Mouse (Mus musculus) small intestine, adult 2 months (tissue): ENCODE results near the gene Gm49388. TPM values are rescaled to one million over a fixed set of nuclear protein-coding genes. Genes with fewer than 3 reads are reported as not detected.

Experiments used
- H3K27ac ChIP-seq: fragments of 200-500 bp; 2 replicates; pipeline ENCODE4 v1.5.1; 2012; ENCODE audit warnings: low read depth, low read length, control low read depth, inconsistent platforms; ENCODE audit not compliant: insufficient read depth
- H3K27me3 ChIP-seq: fragments of 200-500 bp; 2 replicates; pipeline ENCODE4 v1.6.1; 2012; ENCODE audit warnings: mild to moderate bottlenecking, moderate library complexity, low read length, inconsistent platforms; ENCODE audit not compliant: control insufficient read depth, insufficient read depth
- H3K36me3 ChIP-seq: fragments of 200-500 bp; 2 replicates; pipeline ENCODE4 v1.6.1; 2012; ENCODE audit warnings: mild to moderate bottlenecking, low read length, control low read depth, inconsistent platforms; ENCODE audit not compliant: control insufficient read depth, insufficient read depth
- H3K4me1 ChIP-seq: fragments of 200-500 bp; 2 replicates; pipeline ENCODE4 v1.6.1; 2012; ENCODE audit warnings: low read length, inconsistent platforms, mixed read lengths; ENCODE audit not compliant: control insufficient read depth, insufficient read depth, insufficient read length
- H3K4me3 ChIP-seq: fragments of 200-500 bp; 2 replicates; pipeline ENCODE4 v1.5.1; 2012; ENCODE audit warnings: low read depth, mild to moderate bottlenecking, control low read depth, inconsistent platforms, low read length, moderate library complexity
- CTCF ChIP-seq: fragments of 200-500 bp; IDR thresholded peaks from 2 replicates; pipeline ENCODE4 v1.5.1; 2012; ENCODE audit warnings: low read depth, mild to moderate bottlenecking, control low read depth, inconsistent platforms, low read length, moderate library complexity, mixed read lengths; ENCODE audit not compliant: insufficient replicate concordance, insufficient read length; ENCODE audit errors: extremely low read depth
- POLR2A ChIP-seq: fragments of 200-500 bp; IDR thresholded peaks from 2 replicates; pipeline ENCODE4 v1.6.1; 2012; ENCODE audit warnings: low read depth, mild to moderate bottlenecking, control low read depth, inconsistent platforms, low read length, moderate library complexity
- WGBS: fragments of 180-500 bp; shearing (Covaris S2); methylation state at CpG from one replicate; pipeline ENCODE4 v1.1.7; 2018; 5-methylcytosine and 5-hydroxymethylcytosine counted together
- polyA plus RNA-seq: library from polyadenylated mRNA; depleted of rRNA; stranded (reverse); fragments of >200 nt; gene quantifications from 2 replicates; pipeline ENCODE4 v1.2.3, GENCODE M21; 2012

Gene Gm49388
- polyA plus RNA-seq, 1 experiment, result not detected

- TF ChIP-seq POLR2A, result no peak
- no peak for TF ChIP-seq CTCF
- no peak overlapping the region for H3K4me3 ChIP-seq
- peaks cover 4% of the 10 kb centered on the region; the same call in 1 of the 2 replicates for H3K4me1 ChIP-seq
- WGBS, result 93% methylated on average over 28 of the region's 28 CpGs
- peaks cover 36% of the 10 kb centered on the region for H3K36me3 ChIP-seq
- H3K27ac ChIP-seq, result no peak overlapping the region
- H3K27me3 ChIP-seq, result no peaks in the 10 kb centered on the region
Observed at GRCm38 (mm10) chr7:127748235-127748560, 37.2 kb upstream of the Gm49388 start.

DNA sequence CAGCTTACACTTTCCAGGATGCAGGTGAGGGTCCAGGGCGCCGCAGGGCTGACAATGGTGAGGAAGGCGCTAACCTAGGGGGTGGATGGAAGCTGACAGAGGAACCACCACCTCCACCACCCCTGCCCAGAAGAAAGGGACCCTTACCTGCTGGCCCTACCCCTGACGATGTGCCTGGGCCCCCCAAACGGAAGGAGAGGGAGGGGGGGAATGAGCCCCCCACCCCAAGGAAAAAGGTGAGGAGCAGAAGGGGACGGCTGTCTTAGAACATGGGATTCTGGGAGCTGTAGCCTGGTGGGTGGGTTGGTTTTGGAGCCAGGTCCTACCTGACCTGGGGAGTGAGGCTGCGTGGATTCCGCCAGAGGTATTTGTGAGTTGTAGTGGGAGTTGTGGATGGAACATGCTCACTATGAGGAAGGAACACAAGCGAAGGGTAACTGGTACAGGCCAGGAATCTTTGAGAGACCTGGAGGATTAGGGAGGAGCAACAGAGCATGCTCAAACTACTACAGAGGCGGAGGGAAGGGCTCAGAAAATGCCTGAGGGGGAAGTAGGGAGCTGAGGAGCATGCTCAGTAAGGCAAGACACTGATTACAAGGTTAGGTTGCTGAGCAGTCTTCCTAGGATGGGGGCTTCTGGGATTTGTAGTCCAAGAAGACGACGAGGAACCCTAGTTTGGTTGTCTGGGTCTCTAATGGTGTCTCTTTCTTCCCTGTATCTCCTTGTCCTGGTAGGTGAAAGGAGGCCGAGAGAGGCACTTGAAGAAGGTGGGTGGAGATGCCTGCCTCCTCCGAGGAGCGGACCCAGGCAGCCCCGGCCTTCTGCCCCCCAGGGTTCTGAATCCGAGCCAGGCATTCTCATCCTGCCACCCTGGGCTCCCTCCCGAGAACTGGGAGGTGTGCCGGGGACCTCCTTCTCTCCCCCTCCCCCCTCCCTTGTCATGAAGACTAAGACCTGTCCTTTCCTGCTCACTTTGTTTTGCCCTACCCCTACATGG lies 35.0 kb upstream of the Gm49388 start:
- TF ChIP-seq POLR2A (no peak), CTCF (no peak)
- Histone ChIP-seq H3K27ac (no peak overlapping the region), H3K27me3 (no peaks in the 10 kb centered on the region), H3K4me3 (no peak overlapping the region), H3K4me1 (peaks cover 4% of the 10 kb centered on the region; the same call in 1 of the 2 replicates), H3K36me3 (peaks cover 50% of the 10 kb centered on the region)
- WGBS, result 87% methylated on average over 19 of the region's 19 CpGs

DNA sequence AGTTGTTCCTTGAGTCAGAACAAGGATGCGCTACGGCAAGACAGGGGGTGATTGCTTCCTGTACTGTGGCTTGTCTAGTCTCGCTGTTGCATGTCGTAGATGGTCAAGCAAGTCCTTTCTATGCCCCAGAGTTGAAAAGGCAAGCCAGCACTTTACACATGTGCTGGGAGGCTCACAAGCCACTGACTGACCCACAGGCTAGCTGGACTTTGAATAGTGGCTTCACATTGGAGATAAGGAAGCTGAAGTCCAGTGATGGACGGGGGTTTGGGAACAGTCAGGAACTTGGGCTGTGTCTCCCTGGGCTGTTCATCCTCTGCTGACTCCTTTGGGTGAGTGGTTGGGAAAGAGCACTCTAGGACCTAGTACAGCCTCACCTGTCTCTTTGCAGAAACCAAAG lies 33.8 kb upstream of the Gm49388 start:
- Histone ChIP-seq H3K4me3 (no peak overlapping the region), H3K4me1 (peaks cover 4% of the 10 kb centered on the region; the same call in 1 of the 2 replicates), H3K27ac (no peak overlapping the region), H3K36me3 (peaks cover 51% of the 10 kb centered on the region), H3K27me3 (no peaks in the 10 kb centered on the region)
- 87% methylated on average over 5 of the region's 5 CpGs for WGBS
- TF ChIP-seq POLR2A (no peak), CTCF (no peak)

- 95% methylated on average over 27 of the region's 27 CpGs for WGBS
- no peak overlapping the region for H3K27ac ChIP-seq
- TF ChIP-seq CTCF (no peak), POLR2A (no peak)
- H3K4me1 ChIP-seq, result 0 out of 2 replicates have a peak, but pooled peaks cover under 1% of the 10 kb centered on the region
- H3K27me3 ChIP-seq, result no peaks in the 10 kb centered on the region
- H3K4me3 ChIP-seq, result no peak overlapping the region
- peaks cover 52% of the 10 kb centered on the region for H3K36me3 ChIP-seq
Observed at GRCm38 (mm10) chr7:127752069-127752468, 33.3 kb upstream of the Gm49388 start.

DNA sequence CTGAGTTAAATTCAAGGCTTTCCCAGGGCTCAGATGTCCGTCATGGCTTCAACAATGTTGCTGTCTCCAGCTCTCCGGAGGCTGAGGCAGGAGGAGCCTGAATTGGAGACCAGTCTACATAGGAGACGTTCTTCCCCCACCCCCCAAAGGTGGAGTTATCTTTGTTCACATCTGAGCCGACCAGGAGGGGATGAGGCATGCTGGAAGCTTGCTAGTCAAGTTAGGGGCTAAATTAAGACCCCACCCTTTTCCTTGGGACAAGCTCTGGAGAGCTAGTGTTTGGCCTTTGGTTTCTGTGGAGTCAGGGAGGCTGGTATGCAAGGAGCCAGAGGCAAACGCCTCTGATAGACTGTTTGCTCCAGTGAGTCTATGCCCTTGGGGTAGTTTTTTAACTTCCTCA lies 32.2 kb upstream of the Gm49388 start:
- WGBS, result 59% methylated on average over 5 of the region's 5 CpGs
- Histone ChIP-seq H3K4me3 (no peak overlapping the region), H3K36me3 (peaks cover 55% of the 10 kb centered on the region), H3K27ac (no peak overlapping the region), H3K27me3 (no peaks in the 10 kb centered on the region), H3K4me1 (no peaks in the 10 kb centered on the region)
- TF ChIP-seq POLR2A (no peak), CTCF (no peak)

- Histone ChIP-seq H3K4me3 (no peak overlapping the region), H3K36me3 (peaks cover 55% of the 10 kb centered on the region), H3K27ac (no peak overlapping the region), H3K4me1 (no peaks in the 10 kb centered on the region), H3K27me3 (no peaks in the 10 kb centered on the region)
- WGBS, result 75% methylated on average over 7 of the region's 7 CpGs
- TF ChIP-seq POLR2A (no peak), CTCF (no peak)
Observed at GRCm38 (mm10) chr7:127753741-127754140, 31.7 kb upstream of the Gm49388 start.

DNA sequence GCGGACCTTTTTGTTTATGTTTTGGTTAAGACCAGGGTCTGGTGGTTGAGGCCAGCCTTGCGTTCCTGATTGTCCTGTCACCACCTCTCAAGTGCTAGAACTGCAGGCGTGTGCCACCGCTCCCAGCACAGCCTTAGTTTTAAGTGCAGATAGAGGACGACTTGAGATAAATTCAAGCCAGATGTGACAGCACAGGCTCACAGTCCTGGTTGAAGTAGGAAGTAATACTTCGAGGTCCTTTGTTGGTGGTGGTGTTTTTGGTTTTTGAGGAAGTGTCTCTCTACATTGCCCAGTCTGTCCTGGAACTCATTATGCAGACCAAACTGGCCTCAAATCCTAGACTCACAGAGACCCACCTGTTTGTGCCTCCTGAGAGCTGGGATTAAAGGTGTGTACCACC lies 25.7 kb upstream of the Gm49388 start:
- Histone ChIP-seq H3K36me3 (peaks cover 28% of the 10 kb centered on the region), H3K27ac (no peak overlapping the region), H3K4me1 (no peaks in the 10 kb centered on the region; the same call in 1 of the 2 replicates), H3K4me3 (no peak overlapping the region), H3K27me3 (no peaks in the 10 kb centered on the region)
- TF ChIP-seq POLR2A (no peak), CTCF (no peak)
- WGBS, result 73% methylated on average over 6 of the region's 6 CpGs

DNA sequence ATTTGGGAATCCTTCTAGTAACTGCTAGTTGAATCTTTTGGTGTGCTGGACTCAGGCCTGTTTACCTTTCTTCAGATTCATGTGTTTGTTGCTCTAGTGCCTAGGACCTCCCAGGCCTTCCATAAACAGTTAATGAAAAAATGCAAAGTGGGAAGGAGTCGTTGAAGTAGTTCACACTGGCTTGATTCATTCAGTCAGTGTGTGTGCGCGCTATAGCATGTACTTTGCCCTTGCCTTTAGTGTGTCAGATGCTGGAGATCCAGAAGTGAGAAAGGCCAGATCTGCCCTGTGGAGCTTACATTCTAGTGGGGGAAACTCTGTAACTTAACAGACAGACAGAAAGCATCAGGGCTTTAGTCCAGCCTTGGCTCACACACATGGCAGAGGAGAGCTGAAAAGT lies 24.9 kb upstream of the Gm49388 start:
- H3K27ac ChIP-seq, result no peak overlapping the region
- WGBS, result 46% methylated on average over 3 of the region's 3 CpGs

More for the DNA sequence above, 24.9 kb upstream of the Gm49388 start:
- no peak overlapping the region for H3K4me3 ChIP-seq
- no peak for TF ChIP-seq POLR2A
- TF ChIP-seq CTCF, result no peak
- H3K27me3 ChIP-seq, result no peaks in the 10 kb centered on the region
- peaks cover 25% of the 10 kb centered on the region for H3K36me3 ChIP-seq
- no peaks in the 10 kb centered on the region; the same call in 1 of the 2 replicates for H3K4me1 ChIP-seq
